Mouse (Mus musculus) kidney, embryonic 14.5 days (tissue): ENCODE measurements around the gene Cmip. TPM values are rescaled to one million over a fixed set of nuclear protein-coding genes. Genes with fewer than 3 reads are reported as not detected.

Experiments used
- microRNA-seq: library from miRNA; unstranded; fragments of <30 nt; microRNA quantifications from one replicate; pipeline ENCODE4, GENCODE M21; 2016
- polyA plus RNA-seq: library from polyadenylated mRNA; unstranded; fragments of >200 nt; fragmentation: Nextera tagmentation; extraction: Ambion mirVana; gene quantifications from 2 replicates; pipeline ENCODE4 v1.2.1, GENCODE M21; 2014

Cmip gene
- polyA plus RNA-seq, 1 experiment from 2014 or later: 22.9 TPM

Small RNA genes within 50 kb of the gene (microRNA-seq; reads per million reads assigned to microRNA genes)
- not detected for gene Mir7077
- not detected for gene Mir7078

Other genes with a start within 250 kb of the Cmip start
- gene Pkd1l2, start 174.6 kb upstream of the Cmip start, polyA plus RNA-seq: not detected in 2 replicates
- gene Bco1, start 161.2 kb upstream of the Cmip start, polyA plus RNA-seq: 0.19 and 0.38 TPM in 2 replicates
- 2.7 and 3.1 TPM in 2 replicates for gene Gan, start 98.9 kb upstream of the Cmip start, polyA plus RNA-seq
- gene Plcg2, start 241.2 kb downstream of the Cmip start, polyA plus RNA-seq: 2.6 and 5.0 TPM in 2 replicates